Mouse (Mus musculus) midbrain, embryonic 10.5 days (tissue): ENCODE measurements around the gene Grxcr1. TPM values are rescaled to one million over a fixed set of nuclear protein-coding genes. Genes with fewer than 3 reads are reported as not detected.

Experiments used
- DNase-seq: peaks from one replicate; pipeline ENCODE4 v3.0.0-alpha.2; 2017; ENCODE audit warnings: low spot score
- H3K27ac ChIP-seq: fragments of 300-500 bp; sonication (generic); replicated peaks from 2 replicates; pipeline ENCODE4 v1.5.1; 2016; ENCODE audit warnings: mild to moderate bottlenecking
- H3K27me3 ChIP-seq: fragments of 300-500 bp; sonication (generic); 2 replicates; pipeline ENCODE4 v1.6.1; 2016; ENCODE audit warnings: low read depth, mild to moderate bottlenecking; ENCODE audit not compliant: poor library complexity, severe bottlenecking
- H3K36me3 ChIP-seq: fragments of 300-500 bp; sonication (generic); 2 replicates; pipeline ENCODE4 v1.6.1; 2016; ENCODE audit warnings: mild to moderate bottlenecking, moderate library complexity
- H3K4me1 ChIP-seq: fragments of 300-500 bp; sonication (generic); 2 replicates; pipeline ENCODE4 v1.6.1; 2016
- H3K4me3 ChIP-seq: fragments of 300-500 bp; sonication (generic); 2 replicates; pipeline ENCODE4 v1.5.1; 2016; ENCODE audit warnings: mild to moderate bottlenecking, moderate library complexity
- H3K9me3 ChIP-seq: fragments of 300-500 bp; sonication (generic); replicated peaks from 2 replicates; pipeline ENCODE4 v1.6.1; 2016; ENCODE audit warnings: mild to moderate bottlenecking
- WGBS: fragments of 180-500 bp; shearing (Covaris S2); methylation state at CpG from one replicate; pipeline ENCODE4 v1.1.7; 2016; 5-methylcytosine and 5-hydroxymethylcytosine counted together
- polyA plus RNA-seq: library from polyadenylated mRNA; unstranded; fragments of >200 nt; fragmentation: Nextera tagmentation; extraction: Ambion mirVana; gene quantifications from 2 replicates; pipeline ENCODE4 v1.2.1, GENCODE M21; 2016

Gene Grxcr1
- polyA plus RNA-seq, 1 experiment from 2014 or later = not detected

GRCm38 (mm10) chr5:68112430-68113036, 80.9 kb downstream of the Grxcr1 start:
- no peaks in the 10 kb centered on the region for H3K27me3 ChIP-seq
- no peaks in the 10 kb centered on the region for H3K9me3 ChIP-seq
- WGBS = 67% methylated on average over 6 of the region's 6 CpGs
- H3K36me3 ChIP-seq = no peaks in the 10 kb centered on the region
- H3K4me1 ChIP-seq = no peaks in the 10 kb centered on the region
- no peak overlapping the region for H3K4me3 ChIP-seq
- no peak overlapping the region for H3K27ac ChIP-seq
- no peak for DNase-seq

DNA sequence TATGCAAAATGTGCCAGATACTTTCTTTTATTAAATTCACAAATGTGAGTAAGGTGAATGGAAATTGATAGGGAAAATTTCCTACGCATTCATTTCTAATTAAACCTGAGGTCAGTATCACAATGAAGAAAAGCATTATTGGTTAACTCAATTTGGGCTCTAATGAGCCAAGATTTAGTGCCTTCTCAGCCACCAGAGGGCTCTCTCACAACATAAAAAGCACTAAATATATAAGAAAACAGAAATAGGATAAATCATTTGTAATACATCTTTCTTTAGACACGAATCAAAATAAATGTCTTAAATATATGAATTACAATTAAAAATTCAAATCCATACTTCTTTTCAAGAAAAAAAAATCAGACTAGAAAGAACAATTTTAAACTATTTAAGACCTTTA, 89.2 kb downstream of the Grxcr1 start:
- Histone ChIP-seq H3K9me3 (no peaks in the 10 kb centered on the region), H3K4me1 (no peaks in the 10 kb centered on the region), H3K36me3 (no peaks in the 10 kb centered on the region), H3K27me3 (no peaks in the 10 kb centered on the region), H3K4me3 (no peak overlapping the region), H3K27ac (no peak overlapping the region)
- DNase-seq = no peak
- WGBS = 57% methylated on average over 2 of the region's 2 CpGs

DNA sequence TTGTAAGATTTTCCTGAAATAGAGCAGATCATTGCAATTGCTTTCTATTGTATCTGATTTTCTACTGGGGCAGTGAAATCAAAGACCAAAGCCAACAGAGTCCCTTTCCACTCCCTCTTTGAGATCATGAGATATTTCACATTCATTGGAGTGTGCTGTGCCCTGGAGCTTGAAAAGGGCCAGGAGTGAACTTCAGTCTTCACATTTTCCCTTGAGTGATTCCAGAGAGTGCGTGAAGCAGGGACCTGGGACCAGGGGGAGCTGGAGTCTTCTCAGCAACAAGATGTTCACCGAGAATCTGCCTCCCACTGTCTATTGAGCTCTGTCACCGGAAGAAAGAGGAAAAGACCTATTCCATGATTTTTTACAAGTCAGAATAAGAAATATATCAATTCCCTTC, 91.2 kb downstream of the Grxcr1 start:
- Histone ChIP-seq H3K9me3 (no peaks in the 10 kb centered on the region), H3K27me3 (no peaks in the 10 kb centered on the region), H3K4me1 (no peaks in the 10 kb centered on the region), H3K36me3 (no peaks in the 10 kb centered on the region), H3K27ac (no peak overlapping the region), H3K4me3 (no peak overlapping the region)
- WGBS = 78% methylated on average over 3 of the region's 3 CpGs
- DNase-seq = no peak

- Histone ChIP-seq H3K9me3 (no peaks in the 10 kb centered on the region), H3K27ac (no peak overlapping the region), H3K4me3 (no peak overlapping the region), H3K27me3 (no peaks in the 10 kb centered on the region), H3K4me1 (no peaks in the 10 kb centered on the region), H3K36me3 (no peaks in the 10 kb centered on the region)
- DNase-seq = no peak
- whole genome bisulfite sequencing = 89% methylated on average over 1 of the region's 1 CpGs
Measured at GRCm38 (mm10) chr5:68125478-68125877, 93.8 kb downstream of the Grxcr1 start.

DNA sequence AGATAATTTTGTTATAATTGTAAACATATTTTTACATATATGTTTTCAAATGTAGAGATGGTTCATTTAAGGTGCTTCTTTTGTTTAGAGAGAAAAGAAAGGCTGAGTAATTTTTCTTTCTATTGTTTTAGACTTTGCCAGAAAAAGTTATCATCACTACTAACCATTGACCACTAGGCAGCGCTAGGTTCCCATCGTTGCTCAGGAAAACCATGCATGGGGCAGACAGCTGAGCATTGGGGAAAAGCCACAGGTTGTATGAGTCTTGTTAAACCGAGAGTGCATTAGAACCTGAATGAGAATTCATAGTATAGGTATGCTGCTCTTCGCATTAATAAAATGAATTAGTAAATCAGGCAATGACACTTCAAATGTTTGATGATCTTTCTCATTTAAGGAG, 96.8 kb downstream of the Grxcr1 start:
- 14% methylated on average over 4 of the region's 4 CpGs for WGBS
- DNase-seq = no peak

GRCm38 (mm10) chr5:68128821-68129608, 97.4 kb downstream of the Grxcr1 start:
- no peaks in the 10 kb centered on the region for H3K36me3 ChIP-seq
- no peaks in the 10 kb centered on the region for H3K9me3 ChIP-seq
- no peaks in the 10 kb centered on the region for H3K4me1 ChIP-seq
- DNase-seq = no peak
- H3K27me3 ChIP-seq = no peaks in the 10 kb centered on the region
- H3K27ac ChIP-seq = no peak overlapping the region
- WGBS = 80% methylated on average over 3 of the region's 3 CpGs
- H3K4me3 ChIP-seq = no peak overlapping the region

More for the DNA sequence above, 96.8 kb downstream of the Grxcr1 start:
- Histone ChIP-seq H3K4me1 (no peaks in the 10 kb centered on the region), H3K27ac (no peak overlapping the region), H3K9me3 (no peaks in the 10 kb centered on the region), H3K4me3 (no peak overlapping the region), H3K27me3 (no peaks in the 10 kb centered on the region), H3K36me3 (no peaks in the 10 kb centered on the region)

GRCm38 (mm10) chr5:68146818-68147217, 115.2 kb downstream of the Grxcr1 start:
- Histone ChIP-seq H3K4me3 (no peak overlapping the region), H3K36me3 (no peaks in the 10 kb centered on the region), H3K4me1 (no peaks in the 10 kb centered on the region), H3K27ac (no peak overlapping the region), H3K27me3 (no peaks in the 10 kb centered on the region), H3K9me3 (no peaks in the 10 kb centered on the region)
- no peak for DNase-seq
- WGBS = 71% methylated on average over 1 of the region's 1 CpGs

DNA sequence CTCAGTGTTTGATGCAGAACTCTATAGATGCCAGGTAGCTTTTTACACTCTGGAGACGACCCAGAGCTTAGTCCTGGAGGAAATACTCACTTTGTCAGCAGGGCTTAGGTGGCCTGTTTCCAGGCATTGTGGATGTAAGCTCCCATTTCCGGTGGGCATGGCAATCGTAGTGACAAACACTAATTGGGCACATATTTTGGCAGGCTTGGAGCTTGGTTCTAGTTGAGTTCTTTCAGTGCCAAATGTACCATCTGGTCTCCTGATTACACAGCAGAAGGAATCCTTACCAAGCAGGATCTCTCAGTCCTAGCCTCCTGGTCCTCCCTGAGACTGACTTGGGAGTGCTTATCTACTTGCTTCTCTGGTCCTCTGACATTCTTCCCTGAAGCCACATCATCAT, 118.3 kb downstream of the Grxcr1 start:
- H3K4me3 ChIP-seq = no peak overlapping the region
- DNase-seq = no peak
- H3K36me3 ChIP-seq = no peaks in the 10 kb centered on the region
- H3K9me3 ChIP-seq = no peaks in the 10 kb centered on the region
- H3K4me1 ChIP-seq = no peaks in the 10 kb centered on the region
- H3K27me3 ChIP-seq = no peaks in the 10 kb centered on the region
- H3K27ac ChIP-seq = no peak overlapping the region
- whole genome bisulfite sequencing = 85% methylated on average over 3 of the region's 3 CpGs

- Histone ChIP-seq H3K36me3 (no peaks in the 10 kb centered on the region), H3K27me3 (no peaks in the 10 kb centered on the region), H3K9me3 (no peaks in the 10 kb centered on the region), H3K4me3 (no peak overlapping the region), H3K27ac (no peak overlapping the region), H3K4me1 (no peaks in the 10 kb centered on the region)
- no peak for DNase-seq
- 87% methylated on average over 4 of the region's 4 CpGs for WGBS
Measured at GRCm38 (mm10) chr5:68150347-68151043, 118.9 kb downstream of the Grxcr1 start.

GRCm38 (mm10) chr5:68162503-68162902, 130.9 kb downstream of the Grxcr1 start:
- H3K27me3 ChIP-seq = no peaks in the 10 kb centered on the region
- H3K27ac ChIP-seq = no peak overlapping the region
- no peaks in the 10 kb centered on the region for H3K4me1 ChIP-seq
- H3K36me3 ChIP-seq = no peaks in the 10 kb centered on the region
- WGBS = 72% methylated on average over 2 of the region's 2 CpGs
- no peaks in the 10 kb centered on the region for H3K9me3 ChIP-seq
- DNase-seq = no peak
- H3K4me3 ChIP-seq = no peak overlapping the region

DNA sequence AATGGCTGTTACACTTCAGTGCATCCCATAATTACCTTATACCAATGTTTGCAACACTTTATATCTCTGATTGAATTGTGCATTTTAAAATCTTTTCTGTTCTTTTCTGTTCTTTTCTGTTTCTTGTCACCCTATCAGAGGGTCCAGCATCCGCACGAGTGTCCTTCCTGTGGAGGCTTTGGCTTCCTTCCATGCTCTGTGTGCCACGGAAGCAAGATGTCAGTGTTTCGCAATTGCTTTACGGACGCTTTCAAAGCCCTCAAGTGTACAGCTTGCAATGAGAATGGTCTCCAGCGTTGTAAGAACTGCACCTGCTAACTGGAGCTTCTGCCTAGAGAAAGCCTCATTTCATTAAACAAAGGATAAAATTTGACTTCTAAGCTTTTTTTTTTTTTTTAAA, 134.3 kb downstream of the Grxcr1 start:
- no peaks in the 10 kb centered on the region for H3K36me3 ChIP-seq
- no peaks in the 10 kb centered on the region for H3K9me3 ChIP-seq
- H3K4me1 ChIP-seq = no peaks in the 10 kb centered on the region
- DNase-seq = no peak
- no peak overlapping the region for H3K4me3 ChIP-seq
- no peak overlapping the region for H3K27ac ChIP-seq
- WGBS = 94% methylated on average over 7 of the region's 7 CpGs
- H3K27me3 ChIP-seq = no peaks in the 10 kb centered on the region
